Mouse (Mus musculus): ENCODE data around the gene Zfp316. TPM values are rescaled to one million over a fixed set of nuclear protein-coding genes. Genes with fewer than 3 reads are reported as not detected.

Gene Zfp316
- polyA plus RNA-seq, 1 experiment from 2014 or later, result 3.4 TPM

- no peak overlapping the region for H3K4me3 ChIP-seq
- no peak overlapping the region for H3K27ac ChIP-seq
- no peak for DNase-seq (ENCODE audit: extremely low spot score, low spot score)
- 92% methylated on average over 16 of the region's 16 CpGs for WGBS
- peaks cover 26% of the 10 kb centered on the region for H3K4me1 ChIP-seq
- peaks cover 18% of the 10 kb centered on the region; the same call in 1 of the 2 replicates for H3K27me3 ChIP-seq (ENCODE audit: poor library complexity, severe bottlenecking)
- peaks cover 3% of the 10 kb centered on the region; the same call in 1 of the 2 replicates for H3K36me3 ChIP-seq (replicated peaks)
- H3K9me3 ChIP-seq, result no peaks in the 10 kb centered on the region
Measured at GRCm38 (mm10) chr5:143272540-143273330, 2.9 kb upstream of the Zfp316 start.

- Histone ChIP-seq H3K9me3 (no peaks in the 10 kb centered on the region), H3K4me3 (no peak overlapping the region), H3K36me3 (replicated peaks) (peaks cover 3% of the 10 kb centered on the region; the same call in 1 of the 2 replicates), H3K27me3 (ENCODE audit: poor library complexity, severe bottlenecking) (peaks cover 18% of the 10 kb centered on the region; the same call in 1 of the 2 replicates), H3K27ac (no peak overlapping the region), H3K4me1 (peaks cover 26% of the 10 kb centered on the region)
- 77% methylated on average over 3 of the region's 3 CpGs for WGBS
- no peak for DNase-seq (ENCODE audit: extremely low spot score, low spot score)
Measured at GRCm38 (mm10) chr5:143272108-143272507, 2.3 kb upstream of the Zfp316 start.

- Histone ChIP-seq H3K27ac (no peak overlapping the region), H3K27me3 (ENCODE audit: poor library complexity, severe bottlenecking) (peaks cover 16% of the 10 kb centered on the region; the same call in 1 of the 2 replicates), H3K36me3 (replicated peaks) (peaks cover 3% of the 10 kb centered on the region; the same call in 1 of the 2 replicates), H3K9me3 (no peaks in the 10 kb centered on the region), H3K4me1 (peaks cover 26% of the 10 kb centered on the region), H3K4me3 (no peak overlapping the region)
- 89% methylated on average over 6 of the region's 6 CpGs for WGBS
- DNase-seq (ENCODE audit: extremely low spot score, low spot score), result no peak
Measured at GRCm38 (mm10) chr5:143271642-143272041, 1.8 kb upstream of the Zfp316 start.

GRCm38 (mm10) chr5:143270151-143270519 is 313 bp upstream of the Zfp316 start:
- Histone ChIP-seq H3K4me3 (peak overlapping the region; percentile 99), H3K27me3 (ENCODE audit: poor library complexity, severe bottlenecking) (0 out of 2 replicates have a peak, but pooled peaks cover 5% of the 10 kb centered on the region), H3K4me1 (peaks cover 26% of the 10 kb centered on the region), H3K27ac (peak overlapping the region; percentile 97), H3K36me3 (replicated peaks) (peaks cover 3% of the 10 kb centered on the region; the same call in 1 of the 2 replicates), H3K9me3 (no peaks in the 10 kb centered on the region)
- DNase-seq (ENCODE audit: extremely low spot score, low spot score), result no peak
- 4% methylated on average over 12 of the region's 12 CpGs for WGBS

GRCm38 (mm10) chr5:143268985-143269362 is 848 bp downstream of the Zfp316 start:
- Histone ChIP-seq H3K27ac (peak overlapping the region; percentile 97), H3K36me3 (replicated peaks) (peaks cover 15% of the 10 kb centered on the region), H3K9me3 (no peaks in the 10 kb centered on the region), H3K4me1 (peaks cover 26% of the 10 kb centered on the region), H3K27me3 (ENCODE audit: poor library complexity, severe bottlenecking) (no peaks in the 10 kb centered on the region), H3K4me3 (peak overlapping the region; percentile 99)
- WGBS, result 28% methylated on average over 8 of the region's 8 CpGs
- no peak for DNase-seq (ENCODE audit: extremely low spot score, low spot score)

- 88% methylated on average over 6 of the region's 6 CpGs for WGBS
- H3K4me3 ChIP-seq, result no peak overlapping the region
- H3K4me1 ChIP-seq, result peaks cover 26% of the 10 kb centered on the region
- H3K9me3 ChIP-seq, result no peaks in the 10 kb centered on the region
- no peak overlapping the region for H3K27ac ChIP-seq
- peaks cover 37% of the 10 kb centered on the region for H3K36me3 ChIP-seq (replicated peaks)
- no peak for DNase-seq (ENCODE audit: extremely low spot score, low spot score)
- no peaks in the 10 kb centered on the region for H3K27me3 ChIP-seq (ENCODE audit: poor library complexity, severe bottlenecking)
Measured at GRCm38 (mm10) chr5:143266794-143267193, 3.0 kb downstream of the Zfp316 start.

GRCm38 (mm10) chr5:143265409-143265808 is 4.4 kb downstream of the Zfp316 start:
- H3K36me3 ChIP-seq (replicated peaks), result peaks cover 50% of the 10 kb centered on the region
- no peak overlapping the region for H3K27ac ChIP-seq
- WGBS, result 67% methylated on average over 1 of the region's 1 CpGs
- no peak for DNase-seq (ENCODE audit: extremely low spot score, low spot score)
- no peak overlapping the region for H3K4me3 ChIP-seq
- peaks cover 18% of the 10 kb centered on the region for H3K4me1 ChIP-seq
- no peaks in the 10 kb centered on the region for H3K9me3 ChIP-seq
- no peaks in the 10 kb centered on the region for H3K27me3 ChIP-seq (ENCODE audit: poor library complexity, severe bottlenecking)

- H3K36me3 ChIP-seq (replicated peaks), result peaks cover 58% of the 10 kb centered on the region
- no peaks in the 10 kb centered on the region for H3K9me3 ChIP-seq
- H3K27ac ChIP-seq, result no peak overlapping the region
- no peaks in the 10 kb centered on the region for H3K27me3 ChIP-seq (ENCODE audit: poor library complexity, severe bottlenecking)
- H3K4me1 ChIP-seq, result peaks cover 12% of the 10 kb centered on the region
- WGBS, result 94% methylated on average over 10 of the region's 10 CpGs
- DNase-seq (ENCODE audit: extremely low spot score, low spot score), result no peak
- no peak overlapping the region for H3K4me3 ChIP-seq
Measured at GRCm38 (mm10) chr5:143264689-143265088, 5.1 kb downstream of the Zfp316 start.

GRCm38 (mm10) chr5:143261636-143262035 is 8.2 kb downstream of the Zfp316 start:
- DNase-seq (ENCODE audit: extremely low spot score, low spot score), result no peak
- no peaks in the 10 kb centered on the region for H3K9me3 ChIP-seq
- peaks cover 85% of the 10 kb centered on the region for H3K36me3 ChIP-seq (replicated peaks)
- peaks cover 25% of the 10 kb centered on the region for H3K27me3 ChIP-seq (ENCODE audit: poor library complexity, severe bottlenecking)
- no peak overlapping the region for H3K4me3 ChIP-seq
- 96% methylated on average over 8 of the region's 8 CpGs for WGBS
- no peak overlapping the region for H3K27ac ChIP-seq
- H3K4me1 ChIP-seq, result no peaks in the 10 kb centered on the region

- 71% methylated on average over 5 of the region's 5 CpGs for WGBS
- H3K4me3 ChIP-seq, result no peak overlapping the region
- H3K27ac ChIP-seq, result no peak overlapping the region
- H3K4me1 ChIP-seq, result peaks cover 25% of the 10 kb centered on the region
- peaks cover 89% of the 10 kb centered on the region for H3K36me3 ChIP-seq (replicated peaks)
- H3K9me3 ChIP-seq, result no peaks in the 10 kb centered on the region
- no peak for DNase-seq (ENCODE audit: extremely low spot score, low spot score)
- peaks cover 83% of the 10 kb centered on the region for H3K27me3 ChIP-seq (ENCODE audit: poor library complexity, severe bottlenecking)
Measured at GRCm38 (mm10) chr5:143255802-143256201, 14.0 kb downstream of the Zfp316 start.

GRCm38 (mm10) chr5:143255131-143255519 is 14.7 kb downstream of the Zfp316 start:
- Histone ChIP-seq H3K4me1 (peaks cover 25% of the 10 kb centered on the region), H3K4me3 (peak overlapping the region; percentile 49), H3K9me3 (no peaks in the 10 kb centered on the region), H3K27me3 (ENCODE audit: poor library complexity, severe bottlenecking) (peaks cover 90% of the 10 kb centered on the region), H3K27ac (no peak overlapping the region), H3K36me3 (replicated peaks) (peaks cover 82% of the 10 kb centered on the region)
- DNase-seq (ENCODE audit: extremely low spot score, low spot score), result no peak
- 6% methylated on average over 24 of the region's 24 CpGs for WGBS

GRCm38 (mm10) chr5:143254487-143255130 is 15.2 kb downstream of the Zfp316 start:
- peak; percentile 40 for DNase-seq (ENCODE audit: extremely low spot score, low spot score)

More at GRCm38 (mm10) chr5:143254487-143255130, 15.2 kb downstream of the Zfp316 start:
- H3K4me1 ChIP-seq, result peaks cover 25% of the 10 kb centered on the region
- peaks cover 94% of the 10 kb centered on the region for H3K27me3 ChIP-seq (ENCODE audit: poor library complexity, severe bottlenecking)
- peak overlapping the region; percentile 49 for H3K4me3 ChIP-seq
- 3% methylated on average over 66 of the region's 66 CpGs for WGBS
- H3K9me3 ChIP-seq, result no peaks in the 10 kb centered on the region
- H3K27ac ChIP-seq, result no peak overlapping the region
- H3K36me3 ChIP-seq (replicated peaks), result peaks cover 81% of the 10 kb centered on the region

Data from forebrain, embryonic 10.5 days (tissue).